Mouse (Mus musculus) embryonic stem cell, embryonic (primary cell): ENCODE results near the gene Rnf227.

Source experiments
- CTCF ChIA-PET, 4 experiments: fragments of 300-600 bp in 2 of 4; fragments of 350-600 bp in 2 of 4; sonication (Branson Sonifier 250); formaldehyde crosslinking; loops; one replicate each; lab custom pipeline; 2022; ENCODE audit warnings: inconsistent platforms in 2 of 4; lab: Charles Lee
- POLR2A ChIA-PET, 4 experiments: fragments of 300-600 bp in 2 of 4; fragments of 350-600 bp in 2 of 4; sonication (Branson Sonifier 250); formaldehyde crosslinking; loops; one replicate each; lab custom pipeline; 2022; ENCODE audit warnings: antibody characterized with exemption in 4 of 4, inconsistent platforms in 1 of 4; lab: Charles Lee

Rnf227 gene

GRCm38 (mm10) chr11:69340161-69341131 is at the start of gene Rnf227:
Gene Rnf227, plus strand, starts transcription at chr11:69340461.
- ChIA-PET CTCF (interaction anchor here in 2 of 4 experiments (0.6 to 2.7 kb wide), 2 partner anchors 33 to 475 kb away, joined by 3 to 8 read pairs; no protein-coding TSS in a partner anchor), POLR2A (interaction anchor here in 3 of 4 experiments (0.6 to 5.7 kb wide), 13 partner anchors 9 to 78 kb away, joined by 3 to 56 read pairs (median 5); partner anchors contain the start of genes Cntrob (in 3 of the 3), Trappc1 (in 3 of the 3) and Kcnab3 (in 2 of the 3))

GRCm38 (mm10) chr11:69291111-69291510 is 49.1 kb upstream of the Rnf227 start:
- ChIA-PET POLR2A (interaction anchor here in 2 of 4 experiments (1.4 to 1.5 kb wide), 2 partner anchors 15 to 33 kb away, joined by 3 to 4 read pairs; partner anchors contain the start of genes Cntrob (in 1 of the 2) and Trappc1 (in 1 of the 2)), CTCF (interaction anchor here in 1 of 4 experiments (1.1 kb wide), 1 partner anchor 19 kb away, joined by 5 read pairs; no protein-coding TSS in a partner anchor)

DNA sequence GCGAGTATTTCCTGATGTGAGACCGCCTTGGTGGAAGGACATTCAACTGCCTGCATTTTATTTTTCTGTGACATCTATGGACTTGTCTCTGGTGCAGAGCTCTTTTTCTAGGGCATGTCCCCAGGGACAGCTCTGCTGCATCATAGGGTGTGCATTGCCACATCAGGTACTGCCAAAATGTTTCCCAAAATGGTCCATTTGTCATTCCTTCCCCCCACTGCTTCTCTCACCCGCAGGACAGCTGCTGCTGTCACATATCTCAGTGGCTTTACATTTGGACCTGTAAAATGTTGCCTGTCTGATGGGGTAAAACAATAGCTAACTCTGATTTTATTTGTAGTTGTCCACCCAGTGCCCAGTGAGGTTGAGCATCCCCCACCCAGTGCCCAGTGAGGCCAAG is 45.0 kb upstream of the Rnf227 start:
- CTCF ChIA-PET: interaction anchor here in 1 of 4 experiments (0.7 kb wide), 1 partner anchor 429 kb away, joined by 3 read pairs; no protein-coding TSS in a partner anchor
- POLR2A ChIA-PET: interaction anchor here in 2 of 4 experiments (0.9 to 1.1 kb wide), 2 partner anchors 10 to 459 kb away, joined by 4 read pairs; no protein-coding TSS in a partner anchor

DNA sequence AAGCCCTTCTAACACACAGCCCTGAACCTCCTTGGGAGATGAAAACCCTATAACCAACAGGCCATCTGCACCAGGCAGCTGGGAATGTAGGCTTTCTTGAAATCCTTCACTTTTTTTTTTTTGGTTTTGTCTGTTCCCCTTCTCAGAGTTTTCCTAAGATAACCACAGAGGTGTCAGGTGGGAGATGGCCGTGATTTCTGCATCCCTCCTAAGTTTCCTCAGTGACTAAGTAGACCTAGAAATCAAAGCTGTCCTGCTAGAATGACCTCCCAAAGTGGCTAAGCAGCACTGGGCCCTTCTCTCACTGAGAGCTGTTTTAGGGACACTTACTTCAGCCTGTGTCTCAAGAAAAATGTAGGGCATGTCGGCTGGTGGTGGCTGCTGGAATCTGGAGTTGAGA is 42.5 kb upstream of the Rnf227 start:
- ChIA-PET POLR2A (interaction anchor here in 3 of 4 experiments (0.6 to 2.9 kb wide), 16 partner anchors 8 to 1575 kb away, joined by 3 to 18 read pairs (median 4); partner anchors contain the start of genes Cntrob (in 2 of the 3), Trappc1 (in 2 of the 3) and Kcnab3 (in 1 of the 3)), CTCF (interaction anchor here in 2 of 4 experiments (0.6 to 1.5 kb wide), 3 partner anchors 29 to 216 kb away, joined by 3 to 4 read pairs (median 4); no protein-coding TSS in a partner anchor)

- ChIA-PET POLR2A (interaction anchor here in 2 of 4 experiments (1.0 to 2.9 kb wide), 13 partner anchors 9 to 249 kb away, joined by 3 to 18 read pairs (median 5); partner anchors contain the start of genes Cntrob (in 2 of the 2), Trappc1 (in 2 of the 2) and Kcnab3 (in 1 of the 2)), CTCF (interaction anchor here in 3 of 4 experiments (0.5 to 1.5 kb wide), 6 partner anchors 29 to 248 kb away, joined by 3 to 12 read pairs (median 4); no protein-coding TSS in a partner anchor)
Measured at GRCm38 (mm10) chr11:69298231-69298630, 42.0 kb upstream of the Rnf227 start.

DNA sequence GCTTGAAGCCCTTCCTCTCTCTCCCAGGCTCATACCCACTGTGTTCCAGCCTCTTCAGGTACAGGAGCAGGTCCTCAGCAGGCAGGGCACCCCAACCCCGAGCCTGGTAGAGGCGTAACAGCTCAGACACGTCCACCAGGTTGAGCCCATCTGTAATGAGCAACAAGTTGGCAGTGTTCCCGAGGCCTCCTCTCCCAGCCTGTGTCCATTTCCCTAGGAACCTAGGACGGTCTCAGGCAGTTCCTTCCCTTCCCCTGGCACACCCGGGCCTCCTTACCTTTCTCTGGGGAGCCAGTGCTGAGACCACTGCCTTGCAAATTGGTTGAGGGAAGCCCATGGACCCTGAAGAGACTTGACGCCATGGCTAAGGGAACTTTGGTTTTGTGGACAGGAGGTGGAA is 37.4 kb upstream of the Rnf227 start:
- ChIA-PET POLR2A (no interaction called here), CTCF (interaction anchor here in 1 of 4 experiments (0.6 kb wide), 1 partner anchor 129 kb away, joined by 3 read pairs; no protein-coding TSS in a partner anchor)

DNA sequence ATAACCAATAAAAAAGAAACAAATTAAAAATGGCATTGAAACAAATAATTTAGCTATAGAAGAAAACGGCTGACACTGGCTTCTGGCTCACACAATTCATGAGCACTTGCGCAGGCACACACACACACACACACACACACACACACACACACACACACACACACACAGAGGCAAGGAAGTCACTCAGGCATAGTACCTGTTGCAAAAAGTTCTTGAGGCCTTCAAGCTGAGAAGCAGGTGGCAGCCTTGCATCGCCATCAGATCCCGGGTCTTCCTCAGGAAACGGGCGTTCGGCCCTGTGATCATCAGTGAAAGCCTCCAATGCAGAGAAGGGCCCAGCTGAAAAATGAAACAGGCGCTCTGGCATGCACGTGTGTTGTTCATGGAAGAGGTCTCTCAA is 35.0 kb upstream of the Rnf227 start:
- ChIA-PET POLR2A (interaction anchor here in 2 of 4 experiments (1.0 to 6.8 kb wide), 2 partner anchors 9 to 18 kb away, joined by 4 to 45 read pairs; partner anchors contain the start of genes Cntrob (in 1 of the 2) and Trappc1 (in 1 of the 2)), CTCF (interaction anchor here in 2 of 4 experiments (0.6 kb wide), 2 partner anchors 36 to 208 kb away, joined by 3 to 4 read pairs; no protein-coding TSS in a partner anchor)

DNA sequence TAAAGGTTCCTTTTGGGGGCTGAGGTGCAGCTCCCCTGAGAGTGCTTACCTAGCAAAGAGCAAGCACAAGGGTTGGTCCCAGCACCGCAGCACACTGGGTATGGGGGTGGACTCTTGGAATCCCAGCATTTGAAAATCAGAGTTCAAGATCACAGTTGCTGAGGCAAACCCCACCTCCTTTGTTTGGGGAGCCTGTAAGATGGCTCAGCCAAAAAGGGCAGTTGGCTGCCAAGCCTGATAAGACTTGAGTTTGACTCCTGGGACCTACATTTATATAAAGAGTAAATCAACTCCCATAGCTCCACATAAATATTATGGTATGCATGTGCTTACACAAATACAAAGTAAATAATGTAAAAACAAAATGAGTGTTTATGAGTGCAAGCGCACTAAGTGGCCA is 34.2 kb upstream of the Rnf227 start:
- POLR2A ChIA-PET: interaction anchor here in 2 of 4 experiments (1.2 to 6.8 kb wide), 2 partner anchors 15 to 17 kb away, joined by 3 to 45 read pairs; partner anchors contain the start of genes Cntrob (in 1 of the 2) and Trappc1 (in 1 of the 2)
- CTCF ChIA-PET: no interaction called here

DNA sequence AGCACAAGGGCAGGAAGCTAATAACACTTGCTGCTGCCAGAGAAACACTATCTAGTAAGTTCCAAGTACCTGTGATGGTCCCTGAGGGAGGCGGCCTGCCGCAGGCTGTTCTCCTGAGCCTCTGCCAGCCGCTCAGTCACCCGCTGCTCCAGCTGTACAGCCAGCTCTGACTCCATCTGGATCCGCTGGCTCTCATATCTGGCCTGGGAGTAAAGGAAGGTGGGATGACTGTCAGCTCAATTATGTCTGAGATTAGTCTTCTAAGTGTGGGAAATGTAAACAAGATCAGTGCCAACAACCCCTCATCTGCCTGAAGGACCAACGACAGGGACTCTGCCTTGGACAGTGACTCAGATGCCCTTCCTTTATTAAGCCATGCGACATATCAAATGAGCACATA is 29.0 kb upstream of the Rnf227 start:
- POLR2A ChIA-PET: interaction anchor here in 3 of 4 experiments (0.5 to 6.8 kb wide), 8 partner anchors 10 to 58 kb away, joined by 3 to 45 read pairs (median 4); partner anchors contain the start of genes Cntrob (in 2 of the 3), Trappc1 (in 2 of the 3) and Kcnab3 (in 1 of the 3)
- CTCF ChIA-PET: no interaction called here

DNA sequence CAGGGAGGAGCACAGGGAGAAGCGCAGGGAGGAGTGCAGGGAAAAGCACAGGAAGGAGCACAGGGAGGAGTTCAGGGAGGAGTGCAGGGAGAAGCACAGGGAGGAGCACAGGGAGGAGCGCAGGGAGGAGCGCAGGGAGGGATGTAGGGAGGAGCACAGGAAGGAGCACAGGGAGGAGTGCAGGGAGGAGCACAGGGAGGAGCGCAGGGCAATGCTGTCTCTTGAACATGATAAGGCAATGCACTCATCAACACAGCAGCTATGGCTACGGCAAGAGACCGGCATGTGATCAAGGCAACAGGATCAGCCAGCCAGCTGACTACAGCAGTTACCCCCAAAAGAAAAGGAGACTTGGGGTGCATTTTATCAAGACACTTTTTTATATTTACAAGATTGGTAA is 23.9 kb upstream of the Rnf227 start:
- POLR2A ChIA-PET: interaction anchor here in 1 of 4 experiments (0.6 kb wide), 1 partner anchor 133 kb away, joined by 5 read pairs; no protein-coding TSS in a partner anchor
- CTCF ChIA-PET: interaction anchor here in 1 of 4 experiments (0.7 kb wide), 1 partner anchor 591 kb away, joined by 5 read pairs; no protein-coding TSS in a partner anchor

GRCm38 (mm10) chr11:69318000-69318399 is 22.3 kb upstream of the Rnf227 start:
- ChIA-PET POLR2A (interaction anchor here in 2 of 4 experiments (0.9 to 1.5 kb wide), 3 partner anchors 8 to 46 kb away, joined by 3 to 5 read pairs (median 3); no protein-coding TSS in a partner anchor), CTCF (interaction anchor here in 1 of 4 experiments (0.7 to 0.8 kb wide), 2 partner anchors 8 to 72 kb away, joined by 3 read pairs; partner anchors contain the start of gene Kcnab3)

DNA sequence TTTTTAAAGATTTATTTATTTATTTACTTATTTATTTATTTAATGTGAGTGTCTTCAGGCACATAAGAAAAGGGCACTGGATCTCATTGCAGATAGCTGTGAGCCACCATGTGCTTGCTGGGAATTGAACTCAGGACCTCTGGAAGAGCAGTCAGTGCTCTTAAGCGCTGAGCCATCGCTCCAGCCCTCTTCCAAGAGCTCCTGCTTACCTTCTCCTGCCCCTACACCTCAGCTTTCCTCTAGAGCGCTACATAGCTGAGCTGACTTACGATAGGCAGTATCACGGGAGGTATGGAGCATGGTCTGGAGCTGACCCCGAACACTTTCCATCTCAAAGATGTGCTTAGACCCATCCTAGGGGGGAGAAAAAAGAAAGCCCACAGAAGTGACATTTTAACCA is 18.7 kb upstream of the Rnf227 start:
- POLR2A ChIA-PET: interaction anchor here in 3 of 4 experiments (0.6 to 3.8 kb wide), 13 partner anchors 8 to 850 kb away, joined by 3 to 45 read pairs (median 4); partner anchors contain the start of gene Fxr2 (in 1 of the 3)
- CTCF ChIA-PET: interaction anchor here in 1 of 4 experiments (0.6 kb wide), 1 partner anchor 226 kb away, joined by 3 read pairs; no protein-coding TSS in a partner anchor

DNA sequence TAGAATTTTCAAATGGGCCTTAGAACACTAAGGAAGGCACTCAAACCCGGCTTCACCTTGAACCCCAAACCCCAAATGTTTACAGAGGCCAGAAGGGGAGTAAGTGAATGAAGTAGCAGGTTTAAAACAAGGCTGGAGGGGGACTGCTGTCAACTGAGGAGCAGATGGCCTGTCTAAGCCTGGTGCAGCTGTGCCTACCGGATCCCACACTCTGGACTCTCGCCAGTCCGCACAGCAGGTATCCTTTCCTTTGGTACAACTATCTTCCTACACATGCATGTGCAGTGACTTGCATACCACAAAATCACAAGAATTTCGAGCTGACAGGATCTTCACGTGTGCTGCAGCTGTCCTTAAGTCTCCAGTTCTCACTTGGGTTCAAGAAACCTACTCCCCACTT is 18.3 kb upstream of the Rnf227 start:
- POLR2A ChIA-PET: interaction anchor here in 3 of 4 experiments (0.7 to 3.8 kb wide), 16 partner anchors 9 to 599 kb away, joined by 3 to 45 read pairs (median 4); partner anchors contain the start of genes Cd68 (in 1 of the 3), Eif5a (in 1 of the 3) and Fxr2 (in 1 of the 3)
- CTCF ChIA-PET: interaction anchor here in 1 of 4 experiments (0.6 kb wide), 1 partner anchor 225 kb away, joined by 3 read pairs; no protein-coding TSS in a partner anchor

DNA sequence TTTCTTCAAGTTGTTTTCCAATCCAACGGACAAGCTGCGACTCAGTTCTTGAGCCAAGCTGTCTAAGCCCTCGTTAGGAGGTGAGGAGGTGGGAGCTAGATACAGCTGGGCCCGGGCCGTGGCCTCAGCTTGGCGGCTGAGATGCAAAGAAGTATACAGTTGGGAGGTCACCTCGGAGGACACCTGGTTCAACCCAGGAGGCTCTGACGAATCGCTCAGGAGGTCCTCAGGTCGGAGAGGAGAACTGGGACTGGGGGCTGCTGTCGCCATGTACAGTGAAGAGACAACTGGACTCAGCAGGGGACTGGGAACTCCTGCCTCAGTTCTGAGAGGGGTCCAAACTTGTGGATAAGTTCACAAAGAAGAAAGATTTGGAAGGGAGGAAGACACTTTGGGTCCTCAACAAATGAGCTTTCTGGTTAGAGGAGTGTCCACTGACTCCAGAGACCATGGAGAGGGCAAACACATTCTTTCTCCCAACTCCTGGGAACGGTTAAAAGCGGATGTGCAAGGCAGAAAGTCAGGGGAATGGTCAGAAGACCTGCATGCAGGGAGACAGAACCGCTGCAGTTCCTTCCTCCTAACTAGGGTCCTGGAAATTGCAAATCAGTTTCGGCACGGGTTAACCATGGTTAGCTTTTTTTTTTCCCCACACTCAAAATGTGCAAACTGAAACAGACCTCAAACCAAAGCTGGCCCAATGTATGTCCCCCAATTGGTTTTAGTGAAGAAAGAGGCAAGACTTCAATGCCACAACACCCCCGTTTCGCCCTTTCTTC is 17.4 kb upstream of the Rnf227 start:
- ChIA-PET CTCF (interaction anchor here in 3 of 4 experiments (0.6 to 1.2 kb wide), 6 partner anchors 54 to 364 kb away, joined by 3 to 4 read pairs (median 3); no protein-coding TSS in a partner anchor), POLR2A (interaction anchor here (0.6 to 6.6 kb wide), 100 partner anchors 8 to 744 kb away, joined by 3 to 56 read pairs (median 4); partner anchors contain the start of genes 2810408A11Rik (in 1 of the 4), Atp1b2 (in 1 of the 4), Borcs6 (in 1 of the 4) and Cd68 (in 1 of the 4))

GRCm38 (mm10) chr11:69323667-69324111 is 16.6 kb upstream of the Rnf227 start, which contains the start of the genes Cntrob and Trappc1:
Gene Cntrob, minus strand, starts transcription at chr11:69323775.
Gene Trappc1, plus strand, starts transcription at chr11:69323980.
- ChIA-PET POLR2A (interaction anchor here (0.6 to 6.6 kb wide), 125 partner anchors 8 to 745 kb away, joined by 3 to 56 read pairs (median 4); partner anchors contain the start of genes Cyb5d1 (in 2 of the 4), Naa38 (in 2 of the 4), Trp53 (in 2 of the 4) and Wrap53 (in 2 of the 4)), CTCF (interaction anchor here in 3 of 4 experiments (0.6 to 1.5 kb wide), 13 partner anchors 8 to 1415 kb away, joined by 3 to 5 read pairs (median 3); no protein-coding TSS in a partner anchor)
